Mouse (Mus musculus) ovary, postnatal 10 days (tissue): ENCODE results near the gene Rabgap1.

Experiments used
- DNase-seq: peaks from one replicate; pipeline ENCODE4 v3.0.0; 2022; ENCODE audit warnings: low spot score

Gene Rabgap1

GRCm38 (mm10) chr2:37516030-37516710, 73.1 kb downstream of the Rabgap1 start, which contains the start of gene Gpr21:
Gene Gpr21, plus strand, starts transcription at chr2:37516332.
- DNase-seq = no peak

- DNase-seq = no peak
Observed at GRCm38 (mm10) chr2:37516922-37517462, 73.9 kb downstream of the Rabgap1 start.

GRCm38 (mm10) chr2:37518561-37519285, 75.6 kb downstream of the Rabgap1 start:
- DNase-seq = no peak

- no peak for DNase-seq
Observed at GRCm38 (mm10) chr2:37519286-37519640, 76.2 kb downstream of the Rabgap1 start.

- DNase-seq = no peak
Observed at GRCm38 (mm10) chr2:37527587-37527986, 84.5 kb downstream of the Rabgap1 start.

GRCm38 (mm10) chr2:37529397-37529796, 86.3 kb downstream of the Rabgap1 start:
- DNase-seq = no peak

- no peak for DNase-seq
Observed at GRCm38 (mm10) chr2:37530766-37531165, 87.7 kb downstream of the Rabgap1 start.

- DNase-seq = no peak
Observed at GRCm38 (mm10) chr2:37531639-37532038, 88.6 kb downstream of the Rabgap1 start.

- no peak for DNase-seq
Observed at GRCm38 (mm10) chr2:37549346-37550012, 106.4 kb downstream of the Rabgap1 start.

- no peak for DNase-seq
Observed at GRCm38 (mm10) chr2:37556366-37556765, 113.3 kb downstream of the Rabgap1 start.

- DNase-seq = no peak
Observed at GRCm38 (mm10) chr2:37565579-37565978, 122.5 kb downstream of the Rabgap1 start.

- DNase-seq = no peak
Observed at GRCm38 (mm10) chr2:37566035-37566434, 123.0 kb downstream of the Rabgap1 start.

- DNase-seq = no peak
Observed at GRCm38 (mm10) chr2:37569888-37570287, 126.8 kb downstream of the Rabgap1 start.

- no peak for DNase-seq
Observed at GRCm38 (mm10) chr2:37570703-37571102, 127.6 kb downstream of the Rabgap1 start.

- DNase-seq = no peak
Observed at GRCm38 (mm10) chr2:37572141-37572540, 129.1 kb downstream of the Rabgap1 start.

GRCm38 (mm10) chr2:37576661-37577060, 133.6 kb downstream of the Rabgap1 start:
- DNase-seq = no peak

GRCm38 (mm10) chr2:37578185-37578584, 135.1 kb downstream of the Rabgap1 start:
- no peak for DNase-seq

GRCm38 (mm10) chr2:37587919-37588318, 144.8 kb downstream of the Rabgap1 start:
- no peak for DNase-seq
